Mouse (Mus musculus) monocyte, adult 5-6 weeks (primary cell): Measurements from ENCODE around the gene Bmp2k. TPM values are rescaled to one million over a fixed set of nuclear protein-coding genes. Genes with fewer than 3 reads are reported as not detected.

Experiments
- ATAC-seq: fragments of 153-309, 156-312 bp; replicated peaks from 2 replicates; pipeline ENCODE4 v1.8.0; 2017; ENCODE audit warnings: mild to moderate bottlenecking; ENCODE audit not compliant: low TSS enrichment, insufficient number of reproducible peaks, severe bottlenecking, poor library complexity, low FRiP score
- total RNA-seq: library from RNA; stranded (forward); fragments of 200-1000, 200-491, 200-594 nt; gene quantifications from 3 replicates; pipeline ENCODE4 v1.2.3, GENCODE M21; 2017

Bmp2k gene
- total RNA-seq, 1 experiment from 2014 or later, result 26.8 TPM

GRCm38 (mm10) chr5:97081481-97081880 is 84.0 kb downstream of the Bmp2k start:
- no peak for ATAC-seq

GRCm38 (mm10) chr5:97083701-97084100 is 86.2 kb downstream of the Bmp2k start:
- no peak for ATAC-seq

GRCm38 (mm10) chr5:97084541-97084940 is 87.1 kb downstream of the Bmp2k start:
- no peak for ATAC-seq

GRCm38 (mm10) chr5:97085071-97085470 is 87.6 kb downstream of the Bmp2k start:
- ATAC-seq, result no peak

- no peak for ATAC-seq
These were observed 89.6 kb downstream of the Bmp2k start for GRCm38 (mm10) chr5:97087030-97087630.

GRCm38 (mm10) chr5:97087746-97088145 is 90.3 kb downstream of the Bmp2k start:
- ATAC-seq, result no peak

GRCm38 (mm10) chr5:97088231-97088630 is 90.7 kb downstream of the Bmp2k start:
- no peak for ATAC-seq

- ATAC-seq, result no peak
These were observed 91.9 kb downstream of the Bmp2k start for GRCm38 (mm10) chr5:97089426-97089825.

- no peak for ATAC-seq
These were observed 92.7 kb downstream of the Bmp2k start for GRCm38 (mm10) chr5:97090034-97090784.

GRCm38 (mm10) chr5:97092970-97093369 is 95.5 kb downstream of the Bmp2k start:
- no peak for ATAC-seq

GRCm38 (mm10) chr5:97095335-97095734 is 97.8 kb downstream of the Bmp2k start:
- ATAC-seq, result no peak

- ATAC-seq, result no peak
These were observed 100.1 kb downstream of the Bmp2k start for GRCm38 (mm10) chr5:97097631-97098041.

GRCm38 (mm10) chr5:97099954-97100353 is 102.5 kb downstream of the Bmp2k start:
- no peak for ATAC-seq

- no peak for ATAC-seq
These were observed 110.8 kb downstream of the Bmp2k start for GRCm38 (mm10) chr5:97108333-97108732.

- ATAC-seq, result no peak
These were observed 112.6 kb downstream of the Bmp2k start for GRCm38 (mm10) chr5:97110133-97110532.

- no peak for ATAC-seq
These were observed 113.2 kb downstream of the Bmp2k start for GRCm38 (mm10) chr5:97110697-97111096.

- ATAC-seq, result peak; percentile 90
These were observed 113.9 kb downstream of the Bmp2k start, which contains the start of gene Paqr3 for GRCm38 (mm10) chr5:97111207-97111910. Gene Paqr3 (minus strand): TSS chr5:97111596.

- ATAC-seq, result no peak
These were observed 127.5 kb downstream of the Bmp2k start for GRCm38 (mm10) chr5:97124977-97125376.

- no peak for ATAC-seq
These were observed 128.0 kb downstream of the Bmp2k start for GRCm38 (mm10) chr5:97125459-97125970.
